ENCODE assay signal across 8 mouse cellular contexts in the genomic region with DNA sequence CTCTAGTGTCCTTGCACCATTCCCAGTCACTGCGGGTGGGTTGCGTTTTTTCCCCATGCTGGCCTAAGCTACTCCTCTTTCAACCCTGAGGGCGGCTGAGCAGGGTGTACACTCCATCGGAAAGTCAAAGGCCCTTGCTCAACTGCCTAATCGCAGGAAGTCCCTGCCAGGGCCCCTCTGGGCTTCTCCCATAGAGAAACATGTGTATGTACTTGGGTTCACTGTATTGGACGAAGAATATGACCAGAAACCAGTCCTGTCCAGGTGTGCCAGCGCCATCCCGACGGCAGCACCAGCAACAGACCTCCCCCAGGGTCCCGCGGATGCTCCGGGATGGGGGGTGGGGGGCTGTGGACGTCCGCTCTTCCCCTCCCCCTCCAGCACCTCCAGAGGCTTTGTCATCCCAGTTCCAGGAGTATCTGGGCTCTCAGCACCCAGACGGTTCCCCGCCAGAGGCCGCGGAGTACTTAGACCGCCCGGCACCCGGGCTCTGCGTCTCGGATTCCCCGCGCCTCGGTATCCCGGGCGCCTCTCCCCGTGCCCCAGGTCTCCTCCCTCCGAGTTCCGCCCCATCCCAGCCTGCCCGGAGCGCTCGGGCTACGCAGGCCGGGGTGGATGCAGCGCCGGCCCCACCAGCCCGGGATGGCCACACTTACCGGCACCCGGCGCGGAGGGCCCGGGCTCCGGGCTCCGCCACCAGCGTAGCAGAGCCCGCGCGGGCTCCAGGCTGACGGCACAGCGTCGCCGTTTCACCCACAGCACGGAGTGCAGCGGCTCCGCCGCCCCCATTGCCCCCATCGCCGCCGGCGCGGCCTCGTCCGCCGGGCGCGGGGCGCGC. TPM values are rescaled to one million over a fixed set of nuclear protein-coding genes. Genes with fewer than 3 reads are reported as not detected.
A peak's percentile ranks its signal among the peaks of the same experiment; 100 is the strongest.
DNase-seq lines count a peak whose midpoint lies in the region; ATAC-seq and TF ChIP-seq lines count a peak whose summit lies in the region.

No protein-coding gene starts in this region.

- peaks cover 3% of the 10 kb centered on the region; the same call in 1 of the 2 replicates for H3K79me2 ChIP-seq in MEL (ENCODE audit: control insufficient read depth, insufficient read depth, low read length, poor library complexity)

- peaks cover 0 to 13% of the 10 kb centered on the region in 2 experiments; a peak in 2 of 4 replicates for H3K36me3 ChIP-seq in MEL (ENCODE audit: control insufficient read depth in 1 of 2, insufficient read depth in 2 of 2, low read length in 2 of 2)
- H3K36me3 ChIP-seq in kidney, embryonic 16.5 days (ENCODE audit: insufficient read depth, low read length): no peaks in the 10 kb centered on the region

- WGBS in kidney, embryonic 16.5 days: 0% methylated on average over 69 of the region's 70 CpGs

- H3K4me1 ChIP-seq in MEL (ENCODE audit: control insufficient read depth in 1 of 2, insufficient read depth in 2 of 2, low read length in 2 of 2): peaks cover 11 to 41% of the 10 kb centered on the region in 2 experiments
- H3K4me1 ChIP-seq in kidney, embryonic 16.5 days (ENCODE audit: insufficient read depth, low read length): peaks cover 45% of the 10 kb centered on the region

- no peak for TF ChIP-seq RAD21 in MEL (IDR thresholded peaks at IDR 0.05; ENCODE audit: low read depth, low read length)

- H3K4me2 ChIP-seq in kidney, embryonic 16.5 days (replicated peaks; ENCODE audit: low read depth, low read length): peak overlapping the region; percentile 93

- peak overlapping the region; percentile 88 for H3K9ac ChIP-seq in MEL (ENCODE audit: control insufficient read depth, low read depth, low read length, poor library complexity, severe bottlenecking)
- peak overlapping the region; percentile 92 for H3K9ac ChIP-seq in kidney, embryonic 16.5 days (replicated peaks; ENCODE audit: low read length)

- H3K4me3 ChIP-seq in MEL (ENCODE audit: control insufficient read depth in 1 of 2, insufficient read depth in 1 of 2, low read depth in 2 of 2, low read length in 2 of 2): peak overlapping the region; percentile 72 to 74
- peak overlapping the region; percentile 86 for H3K4me3 ChIP-seq in kidney, embryonic 16.5 days (ENCODE audit: low read length)

- no peak for TF ChIP-seq CTCF in MEL (IDR thresholded peaks at IDR 0.05 in 2 of 3, conservative IDR thresholded peaks at IDR 0.05 in 1 of 3; ENCODE audit: control insufficient read depth in 1 of 3, insufficient read depth in 1 of 3, low read depth in 2 of 3, low read length in 3 of 3, poor library complexity in 1 of 3, severe bottlenecking in 1 of 3)

- no peak overlapping the region for H3K27ac ChIP-seq in MEL (ENCODE audit: control insufficient read depth, low read depth, low read length)
- H3K27ac ChIP-seq in kidney, embryonic 16.5 days (ENCODE audit: low read length): peak overlapping the region; percentile 80

- TF ChIP-seq POLR2A in MEL (IDR thresholded peaks at IDR 0.05; ENCODE audit: control insufficient read depth in 1 of 2, insufficient read depth in 1 of 2, low read depth in 1 of 2, low read length in 2 of 2, poor library complexity in 1 of 2): peak in 1 of 2 experiments; percentile 47; a peak in 1 of 4 replicates

- no peak for TF ChIP-seq EP300 in MEL (IDR thresholded peaks at IDR 0.05; ENCODE audit: low read depth in 1 of 2, low read length in 2 of 2)

- DNase-seq in adrenal gland, adult (ENCODE audit: inconsistent age in 2 of 2, low spot score in 1 of 2): peak; percentile 74 to 90
- no peak for DNase-seq in adrenal gland, adult 8-10 months
- DNase-seq in MEL (ENCODE audit: low read depth, low spot score): peak; percentile 50
- DNase-seq in embryo, embryonic 10 days (ENCODE audit: low spot score): peak; percentile 54
- DNase-seq in heart, adult 9 months (ENCODE audit: low spot score in 2 of 2): peak; percentile 65 to 69
- DNase-seq in lung, postnatal 10 days: peak; percentile 65
- peak; percentile 64 for DNase-seq in retina, postnatal 1 day

- ATAC-seq in kidney, embryonic 16.5 days (ENCODE audit: low FRiP score, low TSS enrichment): peak; percentile 55

- no peaks in the 10 kb centered on the region for H3K9me3 ChIP-seq in MEL (replicated peaks; ENCODE audit: insufficient read depth, low read length)
- H3K9me3 ChIP-seq in kidney, embryonic 16.5 days (ENCODE audit: low read length): no peaks in the 10 kb centered on the region

- H3K27me3 ChIP-seq in MEL (ENCODE audit: control insufficient read depth in 1 of 2, insufficient read depth in 2 of 2, low read length in 2 of 2): peaks cover 0 to 1% of the 10 kb centered on the region in 2 experiments; a peak in 1 of 4 replicates
- H3K27me3 ChIP-seq in kidney, embryonic 16.5 days (ENCODE audit: insufficient read depth, low read length): no peaks in the 10 kb centered on the region

TF ChIP-seq in MEL, 35 proteins besides CTCF, POLR2A, EP300 and RAD21:
- peak; percentile 34; the same call in 1 of the 2 replicates for TF ChIP-seq UBTF (IDR thresholded peaks at IDR 0.05; ENCODE audit: borderline replicate concordance, insufficient read depth, low read depth, low read length)
- no peak for TF ChIP-seq SMC3 (IDR thresholded peaks at IDR 0.05; ENCODE audit: low read depth, low read length)

RNA-seq across cellular contexts. Expression of a gene that starts 0.9 kb away (rescaled TPM):
- total RNA-seq in adrenal gland, adult 8-10 months (2022): 10 to 100 TPM; 33.3 to 53.8 (median 43.4) TPM
- total RNA-seq in MEL (2012; rRNA removed): 3.8 and 4.1 TPM in 2 replicates
- polyA plus RNA-seq in MEL (2012; ENCODE audit: insufficient read depth in 1 of 2, insufficient read length in 2 of 2, low read depth in 1 of 2, low replicate concordance in 2 of 2, missing spikeins in 1 of 2): 1 to 10 TPM in 1 of 2 experiments, not detected in 1; 9.5 TPM
- polyA plus RNA-seq in kidney, embryonic 16.5 days (2015; fragmentation: Nextera tagmentation; extraction: Ambion mirVana): 13.6 and 13.7 TPM in 2 replicates

RNA-seq across cellular contexts. Expression of a gene that starts 29.2 kb away (rescaled TPM):
- 10 to 100 TPM; 36.6 to 49.1 (median 43.4) TPM for total RNA-seq in adrenal gland, adult 8-10 months (2022)
- 15.1 and 15.9 TPM in 2 replicates for total RNA-seq in MEL (2012; rRNA removed)
- polyA plus RNA-seq in MEL (2012; ENCODE audit: insufficient read depth in 1 of 2, insufficient read length in 2 of 2, low read depth in 1 of 2, low replicate concordance in 2 of 2, missing spikeins in 1 of 2): 10 to 100 TPM in 1 of 2 experiments, not detected in 1; 21.1 TPM
- 16.5 and 16.6 TPM in 2 replicates for polyA plus RNA-seq in kidney, embryonic 16.5 days (2015; fragmentation: Nextera tagmentation; extraction: Ambion mirVana)
